Mouse (Mus musculus): Measurements from ENCODE around the gene Plpp6. TPM values are rescaled to one million over a fixed set of nuclear protein-coding genes. Genes with fewer than 3 reads are reported as not detected.

The Plpp6 gene
- polyA plus RNA-seq, 1 experiment from 2014 or later, result 8.9 TPM

GRCm38 (mm10) chr19:29016204-29016765 is 52.5 kb downstream of the Plpp6 start:
- H3K27ac ChIP-seq (ENCODE audit: low read length), result no peak overlapping the region
- no peaks in the 10 kb centered on the region for H3K27me3 ChIP-seq (replicated peaks; ENCODE audit: control insufficient read depth, insufficient read depth, low read length)
- no peak overlapping the region for H3K9ac ChIP-seq (ENCODE audit: low read depth, low read length)
- no peak for ATAC-seq
- no peaks in the 10 kb centered on the region for H3K9me3 ChIP-seq (ENCODE audit: control insufficient read depth, low read length)
- H3K4me3 ChIP-seq (ENCODE audit: low read length), result no peak overlapping the region
- 83% methylated on average over 5 of the region's 5 CpGs for WGBS
- H3K4me1 ChIP-seq (ENCODE audit: control insufficient read depth, insufficient read depth, low read length), result no peaks in the 10 kb centered on the region
- H3K4me2 ChIP-seq (ENCODE audit: low read depth, low read length), result no peak overlapping the region
- H3K36me3 ChIP-seq (ENCODE audit: control insufficient read depth, insufficient read depth, low read length), result peaks cover 4% of the 10 kb centered on the region; the same call in 1 of the 2 replicates

Other genes starting within 250 kb of the Plpp6 start
- 0.88 and 1.3 TPM in 2 replicates for gene Slc1a1, start 128.9 kb upstream of the Plpp6 start, polyA plus RNA-seq (2015; fragmentation: Nextera tagmentation; extraction: Ambion mirVana)
- 1.2 and 1.3 TPM in 2 replicates for gene 4430402I18Rik, start 3.8 kb downstream of the Plpp6 start, polyA plus RNA-seq (2015; fragmentation: Nextera tagmentation; extraction: Ambion mirVana)
- gene Cdc37l1, start 26.4 kb downstream of the Plpp6 start, polyA plus RNA-seq (2015; fragmentation: Nextera tagmentation; extraction: Ambion mirVana), result 27.0 and 27.2 TPM in 2 replicates
- 104 and 115 TPM in 2 replicates for gene Ak3, start 84.0 kb downstream of the Plpp6 start, polyA plus RNA-seq (2015; fragmentation: Nextera tagmentation; extraction: Ambion mirVana)
- gene Rcl1, start 137.4 kb downstream of the Plpp6 start, polyA plus RNA-seq (2015; fragmentation: Nextera tagmentation; extraction: Ambion mirVana), result 49.8 and 62.0 TPM in 2 replicates